ENCODE assay signal across 16 mouse cellular contexts in genomic region chr7:112711977-112712376, GRCm38 (mm10). TPM values are rescaled to one million over a fixed set of nuclear protein-coding genes. Genes with fewer than 3 reads are reported as not detected.
"Had no signal": no experiment of that assay in that cellular context is flagged by ENCODE, and none has a peak within 500 bp of the region (broad histone marks: within the 10 kb centered on the region; RNA-seq: fewer than 3 reads in every experiment).

No protein-coding gene starts in this region.

- H3K9ac ChIP-seq: liver, embryonic 15.5 days; midbrain, embryonic 15.5 days; neural tube, embryonic 12.5 days; stomach, embryonic 15.5 days had no signal

- H3K27me3 ChIP-seq: liver, embryonic 15.5 days; midbrain, embryonic 15.5 days; neural tube, embryonic 12.5 days; stomach, embryonic 15.5 days had no signal

- ATAC-seq: lung, postnatal 0 days; midbrain, embryonic 15.5 days had no signal

- H3K4me3 ChIP-seq: left cerebral cortex, adult 2 months; limb, embryonic 10.5 days; liver, embryonic 15.5 days; megakaryocyte, embryonic 14.5 days; midbrain, embryonic 15.5 days; neural tube, embryonic 12.5 days; stomach, embryonic 15.5 days had no signal

- H3K27ac ChIP-seq: kidney, postnatal 0 days; left cerebral cortex, adult 2 months; limb, embryonic 10.5 days; liver, embryonic 15.5 days; midbrain, embryonic 15.5 days; neural tube, embryonic 12.5 days; stomach, embryonic 15.5 days had no signal

- H3K9me3 ChIP-seq: limb, embryonic 10.5 days; liver, embryonic 15.5 days; megakaryocyte, embryonic 14.5 days; midbrain, embryonic 15.5 days; neural tube, embryonic 12.5 days; stomach, embryonic 15.5 days had no signal

- H3K36me3 ChIP-seq: limb, embryonic 10.5 days; liver, embryonic 15.5 days; midbrain, embryonic 15.5 days; neural tube, embryonic 12.5 days; stomach, embryonic 15.5 days had no signal

- H3K4me2 ChIP-seq: liver, embryonic 11.5 days; liver, embryonic 15.5 days; midbrain, embryonic 11.5 days; midbrain, embryonic 15.5 days; neural tube, embryonic 12.5 days; stomach, embryonic 15.5 days had no signal

- H3K4me1 ChIP-seq: midbrain, embryonic 15.5 days had no signal

- DNase-seq: kidney, adult 8-10 months; lung, adult 2 months; lung, postnatal 36 days; thymus, postnatal 4 days had no signal

RNA-seq across cellular contexts. Expression of gene Tead1, which starts 32.9 kb away (rescaled TPM):
- total RNA-seq: monocyte, adult 5-6 weeks had no signal
